Mouse (Mus musculus): ENCODE data around the gene Tjp3.
A peak's percentile ranks its signal among the peaks of the same experiment; 100 is the strongest.

DNA sequence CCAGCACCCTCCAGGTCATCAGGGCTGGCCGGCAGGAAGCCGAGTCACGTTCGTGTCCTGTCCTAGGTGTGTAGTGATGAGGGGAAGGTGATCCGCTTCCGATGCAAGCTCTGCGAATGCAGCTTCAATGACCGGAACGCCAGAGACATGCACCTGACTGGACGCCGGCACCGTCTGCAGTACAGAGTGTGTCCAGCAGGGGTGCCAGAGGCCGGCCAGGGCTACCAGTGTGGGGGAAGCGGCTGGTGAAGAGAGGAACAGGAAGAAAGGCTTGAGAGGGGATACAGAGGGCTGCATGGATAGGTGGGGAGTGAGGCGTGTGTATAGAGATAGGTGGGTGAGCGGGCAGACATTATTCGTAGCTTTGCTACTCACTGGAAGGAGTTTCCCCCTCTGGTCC, 46.8 kb downstream of the Tjp3 start:
- no peak for TF ChIP-seq POLR2A (IDR thresholded peaks at IDR 0.05; ENCODE audit: borderline replicate concordance, low read depth, low read length)
- peak; percentile 59 for TF ChIP-seq CTCF (IDR thresholded peaks at IDR 0.05; ENCODE audit: low read depth, low read length)

All from bone marrow macrophage, adult 2 months (primary cell).